Mouse (Mus musculus) frontal cortex, adult (tissue): Measurements from ENCODE around the gene Efl1.
"Not testable (repeated sequence)": the region's sequence is repeated elsewhere in the genome, so short reads cannot be mapped to it uniquely, and the experiment has no call there.

Experiments used
- ATAC-seq: cut with Nextera tagmentation; 2 replicates; pipeline ENCODE4 v1.9.2; 2017; ENCODE audit warnings: mild to moderate bottlenecking, moderate library complexity, mixed read lengths; ENCODE audit not compliant: low TSS enrichment

Efl1 gene

DNA sequence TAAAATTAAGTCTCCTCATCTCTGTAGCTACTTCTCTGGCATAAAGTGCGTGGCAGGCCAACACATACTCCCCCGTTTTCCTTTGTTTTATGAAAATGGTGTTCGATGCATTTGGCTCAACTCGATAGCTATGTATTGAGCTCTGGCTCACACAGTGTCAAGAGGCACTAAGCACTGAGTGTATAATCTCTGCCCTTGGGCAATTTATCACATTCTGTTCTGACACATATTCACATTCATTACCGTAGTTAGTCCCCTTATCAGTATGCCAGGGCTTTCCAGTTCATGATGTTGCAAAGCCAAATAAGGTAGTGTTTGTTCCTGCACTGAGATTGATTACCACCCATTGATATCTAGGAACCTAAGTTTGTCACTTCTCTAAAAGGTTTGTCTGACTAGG is 71.3 kb downstream of the Efl1 start:
- no peak for ATAC-seq

DNA sequence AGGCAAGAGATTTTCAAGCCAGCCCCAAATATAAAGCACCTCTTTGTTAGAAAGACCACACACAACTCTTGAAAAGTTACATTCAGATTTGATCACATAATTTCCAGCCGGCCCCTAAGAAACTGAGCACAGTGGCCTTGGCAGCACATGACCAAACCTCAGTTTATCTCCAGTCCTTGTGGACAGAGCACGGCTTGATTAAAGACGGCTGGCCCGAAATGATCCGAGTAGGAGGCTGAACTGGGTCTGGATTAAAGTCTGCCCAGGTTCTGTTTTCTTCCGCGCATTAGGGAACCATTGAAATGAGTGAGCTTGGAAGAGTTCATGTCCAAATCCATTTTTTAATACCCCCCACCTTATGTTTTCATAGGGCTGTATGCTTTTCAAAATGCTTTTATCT is 72.1 kb downstream of the Efl1 start:
- ATAC-seq = no peak

DNA sequence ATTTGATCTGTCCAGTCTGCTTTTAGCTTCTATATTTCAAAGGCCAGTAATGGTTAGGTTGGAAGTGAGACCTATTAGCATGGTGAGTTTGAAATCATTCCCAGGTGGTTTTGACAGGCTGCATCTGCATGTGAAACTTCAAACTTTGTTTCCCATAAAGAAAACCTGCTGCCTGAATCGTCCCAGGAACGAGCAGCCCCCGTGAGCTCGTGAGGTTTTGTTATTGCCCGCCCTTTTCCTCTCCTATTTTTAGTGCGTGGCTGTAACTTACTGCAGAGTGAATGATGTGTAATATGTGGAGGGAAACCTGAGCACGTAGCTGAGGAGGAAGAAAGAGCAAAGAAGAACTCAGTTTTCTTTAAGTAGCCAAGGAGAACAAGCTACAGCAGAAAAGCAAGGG is 72.5 kb downstream of the Efl1 start:
- ATAC-seq = no peak

DNA sequence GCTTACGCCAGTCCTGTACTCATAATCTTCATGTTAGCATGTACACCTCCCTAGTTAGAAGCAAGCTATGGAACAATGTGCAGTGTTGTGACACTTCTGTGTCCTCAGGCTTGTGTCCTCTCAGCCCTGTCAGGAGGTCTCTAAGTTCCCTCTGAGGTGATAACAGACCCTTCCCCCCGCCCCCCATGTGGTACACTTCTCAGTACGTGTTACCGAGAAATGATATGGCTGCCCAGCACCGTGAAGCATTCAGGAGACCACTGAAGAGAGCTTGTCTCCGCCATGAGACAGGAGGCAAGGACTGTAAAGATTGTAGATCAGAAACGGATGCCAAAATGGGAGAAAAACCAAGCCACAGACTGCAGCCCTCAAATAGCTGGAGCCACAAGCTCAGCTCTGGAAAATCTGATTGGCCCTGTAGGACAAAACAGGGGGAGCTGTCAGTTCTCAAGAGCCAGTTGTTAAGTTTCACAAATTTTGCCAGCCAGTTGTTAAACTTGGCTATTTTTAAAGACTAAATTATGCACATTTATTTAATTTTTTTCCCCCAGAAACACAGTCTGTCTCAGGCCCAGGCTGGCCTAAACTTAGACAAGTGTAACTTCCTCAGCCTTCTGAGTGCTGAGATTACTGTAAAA is 74.2 kb downstream of the Efl1 start:
- peak; percentile 60 for ATAC-seq

DNA sequence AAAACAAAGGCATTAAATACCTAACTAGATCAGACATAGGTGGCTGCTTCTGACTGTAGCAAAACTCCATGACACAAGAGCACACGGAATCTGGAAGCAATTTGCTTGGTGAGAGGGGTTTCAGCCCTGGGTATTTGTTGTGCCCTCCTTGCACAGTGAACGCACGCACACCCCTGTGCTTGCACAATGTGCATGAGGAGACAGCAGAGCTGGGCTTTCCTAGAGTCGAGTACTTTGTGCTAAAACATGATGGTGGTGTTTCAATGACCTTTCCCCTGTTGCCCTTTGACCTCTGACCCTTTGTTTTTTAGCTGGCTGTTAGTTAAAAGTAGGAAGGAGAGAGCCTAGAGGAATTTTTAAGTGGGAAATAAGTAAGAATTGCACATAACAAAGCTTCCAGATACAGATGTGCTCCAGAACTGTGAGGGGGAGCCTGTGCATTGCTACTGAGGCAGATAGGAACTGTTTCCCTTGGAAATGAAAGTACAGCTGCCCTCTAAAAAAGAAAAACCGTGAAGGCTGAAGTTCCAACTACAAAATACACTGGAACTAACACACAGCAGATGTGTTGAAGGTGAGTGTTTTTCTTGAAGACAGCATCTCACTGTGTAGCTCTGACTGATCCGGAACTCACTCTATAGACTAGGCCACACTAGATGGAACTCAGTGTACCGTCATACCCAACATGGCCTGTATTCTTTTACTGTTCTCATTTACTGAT is 74.9 kb downstream of the Efl1 start:
- ATAC-seq = no peak

DNA sequence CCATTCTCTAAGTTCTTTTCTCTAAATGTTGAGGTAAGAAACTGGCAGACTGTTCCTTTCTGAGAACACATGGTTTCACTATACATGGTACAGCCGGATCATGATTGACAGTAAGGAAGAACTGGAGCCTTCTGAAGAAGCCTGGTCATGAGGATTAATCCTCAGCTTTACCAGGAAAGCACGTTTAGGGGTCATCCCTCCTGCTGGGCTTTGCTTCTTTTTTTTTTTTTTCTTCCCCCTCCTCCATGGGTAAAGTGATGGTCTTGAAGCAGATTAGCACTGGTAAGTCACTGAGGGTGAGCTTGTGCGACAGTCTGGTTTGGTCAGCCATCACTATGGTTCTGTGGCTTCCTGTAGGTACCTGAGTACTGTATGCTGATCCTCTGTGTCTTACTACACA is 76.1 kb downstream of the Efl1 start:
- no peak for ATAC-seq

DNA sequence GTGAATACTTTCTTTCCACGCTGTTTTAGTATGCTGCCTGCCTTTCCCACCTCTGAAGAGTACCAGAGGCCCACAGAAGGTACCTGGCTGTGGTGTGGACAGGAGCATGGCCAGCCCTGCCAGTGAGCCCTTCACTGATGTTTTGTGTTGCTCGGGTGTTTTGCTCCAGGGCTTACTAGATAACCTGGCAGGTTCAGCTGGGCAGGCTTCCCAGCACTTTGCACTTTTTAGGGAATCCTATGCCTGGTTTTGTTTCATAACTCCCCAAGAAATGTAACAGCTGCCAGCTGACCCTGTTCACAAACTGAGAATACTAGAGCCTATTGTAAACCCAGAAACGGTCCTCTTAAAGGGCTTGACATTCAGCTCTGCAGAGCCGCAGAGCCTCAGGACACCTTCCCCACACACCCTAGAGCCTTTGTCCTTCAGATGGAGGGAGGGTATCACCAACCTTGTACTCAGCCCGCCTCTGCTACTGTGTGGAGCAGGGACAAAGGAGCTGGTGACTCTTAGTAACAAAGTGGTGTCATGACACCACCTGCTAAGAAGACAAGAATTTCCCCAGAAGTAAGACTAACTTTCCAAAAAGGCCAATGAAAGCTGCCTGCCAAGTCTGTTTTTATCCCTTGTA is 76.7 kb downstream of the Efl1 start:
- 0 out of 2 replicates have a peak, but pooled peaks have one; percentile 11 for ATAC-seq

DNA sequence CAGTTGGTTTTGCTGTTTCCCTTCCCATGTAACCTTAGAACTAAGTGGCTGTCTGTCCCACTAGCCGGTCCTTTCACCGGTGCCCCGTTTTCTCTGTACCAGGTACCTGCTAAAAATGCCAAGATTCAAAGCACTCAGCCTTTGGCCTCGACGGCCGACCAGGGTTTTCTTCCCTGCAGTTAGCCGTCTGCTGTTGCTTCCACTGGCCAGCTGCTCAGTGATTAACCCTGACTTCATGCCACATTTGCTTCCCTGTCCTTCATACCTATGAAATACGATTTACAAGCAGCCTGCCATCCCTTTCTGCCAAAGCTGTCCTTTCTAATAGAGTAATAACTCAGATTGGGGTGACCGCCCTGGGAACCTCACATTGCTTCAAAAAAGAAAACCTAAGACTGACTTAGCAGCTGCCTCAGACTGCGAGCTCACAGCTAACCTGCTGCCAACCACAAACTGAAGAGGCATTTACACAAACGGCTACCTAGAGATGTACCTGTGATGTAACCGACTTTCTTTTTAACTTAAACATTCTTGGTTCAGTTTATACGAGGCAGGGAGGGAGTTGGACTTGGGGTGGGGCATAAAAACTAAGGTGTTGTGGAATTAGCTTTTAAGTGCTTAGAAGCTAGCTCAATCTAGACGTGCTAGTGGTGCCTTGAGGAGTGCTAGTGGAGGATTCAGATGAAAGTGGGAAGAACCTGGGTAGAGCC is 77.5 kb downstream of the Efl1 start:
- ATAC-seq = no peak

DNA sequence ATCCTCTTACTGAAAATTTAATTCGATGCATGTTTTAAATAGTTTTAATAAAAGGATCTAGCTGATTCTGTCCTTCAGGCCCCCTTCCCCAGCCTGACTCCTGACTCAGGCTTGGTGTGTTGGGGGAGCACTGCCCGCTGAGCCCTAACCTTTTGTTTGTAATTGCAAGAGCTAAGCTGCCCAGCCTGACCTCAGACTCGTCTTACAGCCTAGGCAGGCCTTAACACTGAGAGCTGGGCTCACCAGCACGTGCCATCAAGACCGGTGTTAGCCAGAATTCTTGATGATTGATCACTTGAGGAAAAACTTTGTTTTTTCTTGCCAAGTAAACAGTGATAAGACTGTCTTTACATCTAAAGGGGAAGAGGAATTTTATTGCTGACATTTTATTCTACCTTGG is 78.7 kb downstream of the Efl1 start:
- ATAC-seq = no peak

DNA sequence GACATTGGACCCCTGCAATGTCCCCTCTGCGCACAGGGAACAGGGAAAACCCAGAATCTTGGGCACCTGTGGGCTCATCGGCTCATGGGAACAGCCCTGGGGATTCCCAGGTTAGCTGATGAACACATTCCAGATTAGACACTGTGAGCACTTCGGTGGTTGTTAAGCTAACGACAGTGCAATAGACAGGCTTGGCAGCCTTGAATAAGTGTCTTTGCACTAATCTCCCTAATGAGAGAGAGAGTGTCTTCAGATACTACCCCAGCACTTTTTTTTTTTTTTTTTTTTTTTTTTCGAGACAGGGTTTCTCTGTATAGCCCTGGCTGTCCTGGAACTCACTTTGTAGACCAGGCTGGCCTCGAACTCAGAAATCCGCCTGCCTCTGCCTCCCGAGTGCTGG is 80.6 kb downstream of the Efl1 start:
- not testable (repeated sequence) for ATAC-seq

DNA sequence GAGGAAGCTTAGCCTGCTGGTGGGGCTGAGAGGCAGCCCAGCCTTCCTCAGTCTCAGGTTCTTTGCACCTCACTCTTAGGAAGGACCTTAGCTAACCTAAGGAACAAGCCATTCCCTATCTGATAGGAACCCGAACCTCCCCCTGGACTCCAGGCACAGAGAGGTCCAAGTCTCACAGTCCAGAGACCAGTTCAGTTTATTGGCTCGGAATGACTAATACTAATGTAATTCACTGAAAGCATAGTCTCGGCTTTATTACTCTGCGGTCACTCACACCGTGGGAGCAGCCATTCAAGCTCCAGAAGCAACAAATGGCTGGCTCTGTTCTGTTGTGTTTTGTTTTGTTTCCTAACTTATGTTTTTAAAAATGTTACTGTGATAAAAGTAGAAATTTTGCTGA is 84.7 kb downstream of the Efl1 start:
- no peak for ATAC-seq

DNA sequence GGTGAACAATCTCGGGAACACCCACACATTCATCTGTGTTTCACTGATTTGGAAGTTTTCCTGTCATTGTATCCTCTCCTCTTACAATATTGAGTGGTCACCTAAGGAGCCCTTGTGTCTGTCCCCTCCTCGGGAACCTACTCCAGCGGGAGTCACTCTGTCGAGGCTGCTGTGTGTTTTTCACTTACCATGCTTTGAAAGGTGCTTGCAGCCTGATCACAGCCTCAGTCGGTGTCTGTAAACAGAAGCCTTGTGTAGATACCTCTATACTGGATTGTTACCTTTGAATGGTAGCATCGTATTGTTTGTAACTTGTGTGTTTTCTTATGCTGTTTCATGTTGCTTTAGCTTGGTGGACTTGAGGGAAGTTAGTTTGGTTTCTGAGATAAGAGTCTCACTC is 85.6 kb downstream of the Efl1 start:
- ATAC-seq = no peak

DNA sequence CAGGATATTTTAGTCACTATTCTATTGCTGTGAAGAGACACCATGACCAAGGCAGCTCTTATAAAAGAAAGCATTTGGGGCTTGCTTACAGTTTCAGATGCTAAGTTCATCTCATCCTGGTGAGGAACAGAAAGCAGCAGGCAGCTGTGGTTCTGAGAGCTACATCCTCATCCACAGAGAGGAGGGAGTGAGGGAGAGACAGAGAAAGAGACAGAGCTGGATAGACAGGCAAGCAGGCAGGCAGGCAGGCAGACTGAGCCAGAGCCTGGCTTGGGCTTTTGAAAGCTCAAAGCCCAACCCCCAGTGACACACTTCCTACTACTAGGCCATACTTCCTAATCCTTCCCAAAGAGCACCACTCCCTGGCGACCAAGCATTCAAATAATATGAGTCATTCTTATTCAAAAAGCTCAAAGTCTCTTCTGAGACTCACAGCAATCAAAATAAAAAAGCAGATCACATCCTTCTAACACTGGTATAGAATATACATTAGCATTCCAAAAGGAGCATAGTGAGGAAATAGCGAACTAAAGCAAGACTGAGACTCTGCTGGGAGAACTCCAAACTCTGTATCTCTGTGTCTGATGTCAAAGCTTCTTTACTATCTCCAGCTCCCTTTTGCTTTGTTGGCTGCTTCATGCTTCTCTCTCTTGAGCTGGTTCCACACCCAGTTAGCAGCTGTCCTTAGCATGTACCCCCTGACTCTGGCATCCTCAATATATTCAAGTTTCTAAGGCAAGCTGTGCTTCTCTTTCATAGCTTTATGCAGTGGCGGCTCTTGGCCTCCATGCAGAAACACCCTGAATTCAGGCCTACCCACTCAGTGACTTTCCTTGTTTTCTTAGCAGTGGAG is 86.6 kb downstream of the Efl1 start:
- ATAC-seq = peak; percentile 92

DNA sequence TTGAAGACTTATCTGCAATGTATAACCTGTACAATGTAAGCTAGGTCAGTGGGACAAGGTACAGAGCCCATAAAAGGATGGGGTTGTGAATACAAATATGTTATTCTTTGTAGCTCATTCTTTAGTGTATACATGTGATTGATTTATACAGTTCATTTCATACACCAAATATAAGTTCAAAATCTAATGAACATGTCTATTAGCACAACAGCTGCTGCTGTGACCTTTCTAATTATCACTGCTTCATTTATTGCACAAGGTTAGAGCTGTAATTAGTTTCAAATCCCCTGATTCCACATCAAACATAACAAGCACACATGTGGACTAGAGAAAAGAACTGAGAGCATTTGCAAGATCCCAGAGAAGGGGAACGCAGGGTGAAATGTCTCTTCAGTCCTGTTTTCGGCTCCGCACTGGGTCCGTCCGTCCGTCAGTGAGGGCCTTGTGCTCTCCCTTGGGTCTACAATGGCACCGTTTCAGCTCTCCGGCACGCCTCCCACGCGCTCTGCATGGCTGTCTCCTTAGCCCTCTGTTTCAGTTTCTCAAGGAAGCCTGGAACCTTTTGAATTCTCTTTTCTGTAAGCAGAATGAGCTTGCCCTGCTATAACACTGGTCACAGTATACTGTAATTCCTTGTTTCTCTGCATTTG is 94.8 kb downstream of the Efl1 start:
- peak; percentile 76; the same call in 1 of the 2 replicates for ATAC-seq

DNA sequence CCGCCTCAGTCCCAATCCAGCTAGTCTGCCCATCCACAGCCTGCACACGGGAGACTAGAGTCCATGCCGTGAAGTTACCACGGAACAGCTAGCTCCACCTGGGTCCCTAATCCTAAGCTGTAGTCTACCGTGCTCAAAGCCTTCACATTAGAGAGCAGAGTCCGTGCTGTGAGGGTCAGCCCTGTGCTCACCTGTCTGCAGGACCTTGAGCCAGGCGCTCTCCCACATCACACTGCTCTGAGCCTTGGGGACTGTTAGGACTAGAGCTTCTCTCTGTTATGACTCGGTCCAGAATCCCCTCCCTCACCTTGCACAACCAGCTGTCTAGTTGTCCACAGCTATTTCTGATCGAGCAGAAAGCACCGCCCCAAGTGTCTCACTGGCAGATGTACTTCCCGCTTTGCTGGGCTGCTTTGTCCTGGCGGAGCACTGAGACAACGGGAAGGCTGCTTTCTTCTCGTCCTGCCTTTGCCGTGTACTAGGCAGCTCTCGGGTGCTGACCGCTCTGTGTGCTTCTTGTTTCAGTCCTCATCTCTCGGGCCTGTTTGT is 95.8 kb downstream of the Efl1 start:
- peak; percentile 13; the same call in 1 of the 2 replicates for ATAC-seq

DNA sequence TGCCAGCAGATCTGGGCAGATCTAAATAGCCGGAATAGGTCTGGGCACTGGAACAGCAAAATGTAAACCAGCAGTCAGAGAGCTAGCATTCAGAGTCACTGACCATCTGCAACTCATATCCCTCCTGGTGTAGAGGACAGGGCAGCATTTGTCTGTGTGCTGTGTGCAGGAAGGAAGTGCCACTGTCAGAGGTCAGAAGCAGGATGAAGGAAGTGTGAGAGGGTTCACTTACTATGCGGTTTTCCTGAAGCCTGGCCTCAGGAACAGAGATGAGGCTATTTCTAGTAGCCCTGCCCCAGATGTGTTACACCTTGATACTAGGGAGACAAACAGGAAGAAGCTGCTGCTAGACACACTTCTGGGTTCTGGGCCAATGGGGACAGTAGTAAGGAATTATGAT is 100.4 kb downstream of the Efl1 start:
- ATAC-seq = no peak

DNA sequence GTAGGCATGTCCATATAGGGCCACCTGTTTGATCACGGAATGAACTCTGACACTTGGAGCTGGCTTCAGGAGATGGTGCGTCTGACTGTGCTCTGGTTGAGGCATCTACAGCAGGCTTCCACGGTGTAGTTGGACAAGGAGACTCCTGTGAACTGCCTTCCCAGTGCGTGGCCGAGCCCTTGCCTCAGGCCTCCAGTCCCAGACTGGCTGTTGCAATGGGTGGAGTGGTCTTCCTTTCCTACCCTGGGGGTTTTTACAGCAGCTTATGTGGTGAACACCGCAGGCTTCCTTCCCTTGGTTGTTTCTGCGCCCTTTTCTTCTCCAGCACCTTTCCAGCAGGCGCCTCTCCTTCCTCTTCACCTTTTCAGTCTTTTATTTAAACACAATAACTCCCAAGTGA is 100.8 kb downstream of the Efl1 start:
- no peak for ATAC-seq

DNA sequence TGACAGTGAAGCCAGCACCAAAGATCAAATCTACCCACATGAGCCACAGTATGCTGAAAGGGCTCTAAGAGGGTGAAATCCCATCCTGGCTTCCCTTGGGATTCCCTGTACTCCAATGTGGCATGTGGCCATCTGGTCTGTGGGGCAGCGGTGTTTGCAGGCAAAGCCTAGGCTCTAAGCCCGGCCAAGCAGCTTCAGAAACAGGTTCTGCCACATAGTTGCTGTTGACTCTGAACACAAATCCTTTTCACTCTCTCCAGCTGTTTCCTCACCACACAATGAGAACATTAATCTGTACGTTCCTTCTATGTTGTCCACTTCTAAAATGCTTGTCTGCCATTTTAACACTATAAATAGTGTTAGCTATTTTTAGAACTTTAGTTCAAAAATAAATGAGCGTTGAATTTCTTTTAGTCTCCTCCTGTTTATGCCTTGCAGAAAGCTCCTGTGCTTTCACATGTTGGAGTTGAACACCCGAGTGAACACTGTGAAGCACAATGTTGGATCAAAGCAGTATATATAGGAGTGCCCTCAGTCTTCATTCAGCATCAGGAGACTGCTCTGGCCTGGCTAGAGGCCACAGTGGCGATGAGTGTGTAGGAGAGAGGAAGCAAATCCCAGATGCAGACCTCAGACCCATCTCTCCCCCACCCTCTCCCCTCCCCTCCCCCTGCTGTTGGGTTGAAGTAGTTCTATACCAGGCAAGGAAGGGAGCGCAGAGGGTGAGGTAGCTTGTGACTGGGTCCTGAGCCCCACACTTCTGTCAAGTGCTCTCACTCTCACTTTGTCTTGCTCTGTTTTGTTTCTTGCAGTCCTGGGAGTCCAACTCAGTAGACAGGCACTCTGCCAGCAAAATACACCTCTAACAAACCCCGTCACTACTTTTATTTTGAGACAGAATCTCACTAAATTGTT is 104.0 kb downstream of the Efl1 start:
- no peak for ATAC-seq

DNA sequence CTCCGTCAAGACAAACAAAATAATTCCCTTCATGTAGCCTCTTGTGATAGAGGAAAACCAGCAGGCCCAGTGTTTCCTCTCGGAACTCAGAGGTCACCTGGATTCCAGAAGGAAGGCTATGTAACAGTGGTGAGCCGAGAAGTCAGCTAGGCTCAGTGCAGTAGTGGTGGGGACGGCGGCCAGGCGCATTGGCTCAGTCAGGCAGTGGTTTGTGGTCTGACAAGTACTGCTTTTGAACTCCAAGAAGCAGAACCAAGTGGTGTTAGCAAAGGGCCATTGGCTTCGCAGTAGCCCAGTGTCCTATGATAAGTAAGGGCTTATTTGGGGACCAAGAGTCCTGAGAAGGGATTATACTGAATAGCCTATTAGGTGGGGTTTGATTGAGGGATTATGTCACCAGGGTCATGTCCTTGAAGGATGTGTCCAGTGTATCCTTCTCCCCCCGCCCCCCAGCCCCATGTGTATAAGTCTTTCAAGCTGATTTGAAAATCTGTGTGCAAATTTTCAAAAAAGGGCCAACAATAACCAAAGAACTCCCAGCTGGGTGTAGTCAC is 107.3 kb downstream of the Efl1 start:
- ATAC-seq = no peak
